Mouse (Mus musculus) lung, postnatal 0 days (tissue): ENCODE results near the gene Invs.

Experiments
- CTCF ChIP-seq: IDR thresholded peaks from 2 replicates; pipeline ENCODE4 v1.5.1; 2016; ENCODE audit warnings: antibody characterized with exemption, mild to moderate bottlenecking
- EP300 ChIP-seq: IDR thresholded peaks from 2 replicates; pipeline ENCODE4 v1.6.1; 2016; ENCODE audit warnings: antibody characterized with exemption, mild to moderate bottlenecking, control low read depth

DNA sequence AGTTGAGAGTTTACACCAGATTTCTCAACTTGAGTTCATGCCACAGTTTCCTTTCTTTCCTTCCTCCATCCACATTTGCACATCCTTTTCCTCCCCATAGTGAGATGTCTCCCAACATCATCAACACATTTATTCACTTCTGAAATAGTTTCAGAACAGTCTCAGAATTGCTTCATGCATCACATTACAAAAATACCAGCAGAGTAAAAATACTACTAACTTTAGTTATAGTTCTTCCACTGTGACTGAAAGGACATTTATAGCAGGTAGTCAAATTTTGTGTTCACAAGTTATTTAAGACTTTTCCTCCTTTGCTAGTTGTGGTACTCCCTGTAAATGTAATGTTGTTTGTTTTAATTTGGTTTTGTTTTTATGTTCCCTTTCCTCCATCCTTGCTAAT is 47.6 kb downstream of the Invs start:
- TF ChIP-seq CTCF (no peak), EP300 (no peak)
